Mouse (Mus musculus): ENCODE measurements around the gene Sfxn2. TPM values are rescaled to one million over a fixed set of nuclear protein-coding genes. Genes with fewer than 3 reads are reported as not detected.
A peak's percentile ranks its signal among the peaks of the same experiment; 100 is the strongest.
"Not testable (repeated sequence)": the region's sequence is repeated elsewhere in the genome, so short reads cannot be mapped to it uniquely, and the experiment has no call there.

Sfxn2 gene
- polyA plus RNA-seq, 2 experiments from 2014 or later = 4.3 to 6.9 TPM

- ATAC-seq = no peak
Measured at GRCm38 (mm10) chr19:46547565-46547964, 25.6 kb upstream of the Sfxn2 start.

- no peak for ATAC-seq
Measured at GRCm38 (mm10) chr19:46548110-46548509, 25.1 kb upstream of the Sfxn2 start.

DNA sequence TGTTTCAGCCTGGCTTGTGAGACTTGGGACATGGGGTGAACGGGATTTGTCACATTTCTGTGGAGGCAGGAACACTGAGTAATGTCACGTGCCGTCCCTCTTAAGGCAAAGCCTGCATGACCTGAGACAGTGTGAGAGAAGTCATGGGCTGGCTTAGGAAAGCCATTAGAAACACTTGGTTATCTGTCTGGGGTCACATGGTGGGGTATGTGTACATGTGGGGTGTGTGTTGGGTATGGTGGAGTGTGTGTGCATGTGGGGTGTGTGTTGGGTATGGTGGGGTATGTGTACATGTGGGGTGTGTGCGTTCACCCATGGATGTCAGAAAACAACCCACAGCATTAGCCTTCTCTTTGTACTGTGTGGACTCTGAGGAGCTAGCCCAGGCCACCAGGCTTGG lies 22.8 kb upstream of the Sfxn2 start:
- no peak for ATAC-seq

- ATAC-seq = no peak
Measured at GRCm38 (mm10) chr19:46552496-46552895, 20.7 kb upstream of the Sfxn2 start.

- ATAC-seq = no peak
Measured at GRCm38 (mm10) chr19:46553541-46553955, 19.6 kb upstream of the Sfxn2 start.

DNA sequence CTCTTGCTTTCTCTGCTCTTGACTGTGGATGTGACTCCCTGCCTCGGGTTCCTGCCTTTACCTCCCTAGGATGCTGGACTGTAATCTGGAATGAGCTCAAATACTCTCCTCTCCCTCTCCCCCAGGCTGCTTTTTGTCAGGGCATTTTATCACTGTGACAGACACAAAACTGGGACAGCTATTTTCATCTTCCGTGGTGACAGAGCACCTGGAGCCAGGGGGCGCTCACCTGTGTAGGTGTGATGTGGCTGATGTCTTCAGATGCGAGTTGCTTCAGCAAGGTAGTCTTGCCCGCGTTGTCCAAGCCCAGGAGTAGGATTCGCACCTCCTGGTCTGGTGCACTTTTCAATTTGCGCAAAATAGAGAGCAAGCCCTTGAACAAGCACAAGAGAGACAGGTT lies 15.2 kb upstream of the Sfxn2 start:
- no peak for ATAC-seq

- ATAC-seq = no peak
Measured at GRCm38 (mm10) chr19:46558631-46559030, 14.5 kb upstream of the Sfxn2 start.

GRCm38 (mm10) chr19:46562132-46562531 lies 11.0 kb upstream of the Sfxn2 start:
- no peak for ATAC-seq

DNA sequence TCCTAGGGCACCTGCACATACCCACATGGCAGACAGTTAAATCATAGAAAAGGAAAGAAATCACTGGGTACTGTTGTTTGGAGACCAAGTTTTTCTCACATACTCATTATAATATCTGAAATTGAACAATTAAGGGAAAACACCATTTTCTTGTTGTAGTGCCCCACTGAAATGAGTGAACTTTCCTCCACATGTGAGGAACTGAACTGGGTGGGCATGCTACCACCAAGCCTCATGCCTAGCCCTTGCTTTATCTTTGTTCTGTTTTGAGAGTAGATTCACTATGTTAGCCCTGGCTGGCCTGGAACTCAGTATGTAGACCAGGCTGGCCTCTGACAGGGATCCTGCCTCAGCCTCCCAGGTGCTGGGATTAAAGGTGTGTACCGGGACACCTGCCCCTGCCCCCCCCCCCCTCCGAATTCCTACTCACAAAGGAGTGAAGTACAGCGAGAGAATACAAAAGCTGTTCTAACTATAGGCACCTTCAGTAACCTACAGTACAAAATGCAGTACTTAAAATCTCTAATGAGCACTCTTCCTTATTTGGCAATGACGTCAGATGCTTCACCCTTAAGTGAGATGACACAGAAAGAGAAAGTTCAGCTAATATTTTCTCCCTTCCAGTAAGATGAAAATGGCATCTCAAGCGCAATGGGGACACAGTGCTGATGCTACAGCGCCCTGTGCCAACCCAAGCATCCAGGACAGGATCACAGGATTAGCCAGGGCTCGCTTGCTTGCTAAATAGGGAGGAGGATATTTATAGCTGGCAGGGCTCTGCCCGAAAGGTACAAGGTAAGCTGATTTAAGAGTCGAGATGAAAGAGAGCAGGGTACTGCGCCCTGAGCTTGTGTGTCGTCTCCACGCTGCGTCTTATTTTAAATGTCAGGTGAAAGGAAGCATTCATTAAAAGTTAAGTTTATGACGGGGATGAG lies 10.3 kb upstream of the Sfxn2 start:
- no peak for ATAC-seq

DNA sequence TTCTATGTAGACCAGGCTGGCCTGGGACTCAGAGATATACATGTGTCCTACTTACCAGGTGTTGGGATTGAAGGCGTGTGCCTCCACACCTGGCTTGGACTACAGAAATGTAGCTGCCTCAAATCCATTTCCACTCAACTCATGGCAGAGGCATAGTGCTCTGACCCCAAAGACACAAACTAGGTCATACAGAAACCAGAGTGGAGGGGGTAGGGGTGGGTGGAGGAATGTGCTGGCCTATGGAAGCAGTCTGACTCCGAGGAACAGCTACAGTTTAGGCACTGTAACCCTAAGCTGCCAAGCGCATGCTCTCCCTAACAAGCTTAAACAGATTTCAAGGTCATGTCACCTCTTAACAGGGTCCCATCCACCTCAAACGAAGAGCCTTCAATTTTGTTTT lies 9.6 kb upstream of the Sfxn2 start:
- ATAC-seq = no peak

DNA sequence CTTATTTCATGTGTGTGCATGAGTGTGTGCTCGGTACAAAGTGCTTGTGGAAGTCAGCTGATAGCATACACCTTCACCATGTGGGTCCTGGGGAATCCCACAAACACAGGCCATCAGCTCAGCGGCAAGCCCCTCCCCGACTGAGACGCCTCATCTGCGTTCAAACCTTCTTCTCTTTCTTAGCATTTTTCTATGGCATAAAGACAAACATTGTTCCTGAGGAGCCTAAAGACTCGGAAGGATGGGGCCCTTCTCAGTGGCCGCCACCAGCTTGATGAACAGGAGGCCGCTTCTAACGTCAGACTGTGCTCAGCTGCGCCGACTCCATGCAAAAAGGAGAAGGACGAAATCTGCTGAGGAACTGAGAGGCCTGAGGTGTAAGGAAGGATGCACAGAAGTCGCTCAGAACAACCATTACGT lies 9.1 kb upstream of the Sfxn2 start:
- ATAC-seq = no peak

GRCm38 (mm10) chr19:46571211-46571877 lies 1.8 kb upstream of the Sfxn2 start:
- ATAC-seq = not testable (repeated sequence)

DNA sequence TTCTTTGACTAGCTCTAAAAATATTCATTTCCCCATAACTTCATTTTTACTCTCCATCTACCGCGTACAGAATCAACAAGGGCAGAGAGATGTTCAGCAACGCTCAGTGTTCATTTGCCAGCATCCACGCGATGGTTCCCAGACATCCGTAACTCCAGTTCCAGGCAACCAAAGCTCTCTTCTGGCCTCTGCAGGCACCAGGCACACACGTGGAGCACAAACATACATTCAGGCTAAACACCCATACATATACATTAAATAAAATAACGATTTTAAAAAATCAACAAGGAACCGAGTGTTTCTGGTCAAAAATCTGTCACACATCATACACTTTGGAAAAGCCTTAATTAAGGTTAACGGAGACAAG lies 1.3 kb upstream of the Sfxn2 start:
- no peak for ATAC-seq

DNA sequence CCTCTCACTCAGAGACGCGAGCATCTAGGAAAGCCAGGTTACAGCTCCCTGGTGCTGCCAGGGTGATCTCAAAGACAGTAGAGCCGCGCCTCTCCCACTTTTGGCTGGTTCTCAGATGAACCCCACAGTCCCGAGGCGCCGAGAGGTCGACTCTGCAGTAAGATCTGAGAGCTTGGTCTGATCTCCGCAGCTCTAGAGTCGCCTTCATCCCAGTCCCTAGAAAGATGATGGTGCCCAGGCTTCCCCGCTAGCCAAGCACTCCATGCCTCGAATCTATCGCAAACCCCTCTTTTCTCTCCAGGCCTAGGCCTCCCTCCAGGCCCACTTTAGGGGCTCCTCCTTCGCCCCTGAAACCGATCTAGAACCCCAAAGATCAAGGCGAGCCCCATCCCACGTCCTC lies 617 bp upstream of the Sfxn2 start:
- ATAC-seq = no peak

- ATAC-seq = no peak
Measured at GRCm38 (mm10) chr19:46573990-46574389, 825 bp downstream of the Sfxn2 start.

- ATAC-seq = no peak
Measured at GRCm38 (mm10) chr19:46575196-46575595, 2.0 kb downstream of the Sfxn2 start.

- peak; percentile 57 for ATAC-seq
Measured at GRCm38 (mm10) chr19:46587823-46588508, 14.8 kb downstream of the Sfxn2 start.

DNA sequence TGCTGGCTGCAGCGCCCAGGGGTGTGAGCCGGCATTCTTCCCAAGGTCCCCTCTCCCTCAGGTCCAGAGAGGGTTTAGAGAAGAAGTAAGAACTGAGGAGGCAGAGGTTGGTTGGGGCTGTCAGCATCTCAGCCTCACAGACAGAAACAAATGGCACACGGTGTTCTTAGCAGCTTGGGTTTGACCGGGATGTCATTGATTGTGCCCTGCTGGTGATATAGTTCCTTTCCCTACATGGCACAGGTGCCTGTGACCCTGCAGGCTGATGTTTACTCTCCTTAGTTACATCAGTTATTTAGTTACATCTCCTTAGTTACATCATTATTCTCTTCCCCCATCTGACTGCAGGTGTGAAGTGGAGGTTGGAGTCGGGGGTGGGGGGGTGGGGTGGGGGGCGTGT lies 18.4 kb downstream of the Sfxn2 start:
- no peak for ATAC-seq

DNA sequence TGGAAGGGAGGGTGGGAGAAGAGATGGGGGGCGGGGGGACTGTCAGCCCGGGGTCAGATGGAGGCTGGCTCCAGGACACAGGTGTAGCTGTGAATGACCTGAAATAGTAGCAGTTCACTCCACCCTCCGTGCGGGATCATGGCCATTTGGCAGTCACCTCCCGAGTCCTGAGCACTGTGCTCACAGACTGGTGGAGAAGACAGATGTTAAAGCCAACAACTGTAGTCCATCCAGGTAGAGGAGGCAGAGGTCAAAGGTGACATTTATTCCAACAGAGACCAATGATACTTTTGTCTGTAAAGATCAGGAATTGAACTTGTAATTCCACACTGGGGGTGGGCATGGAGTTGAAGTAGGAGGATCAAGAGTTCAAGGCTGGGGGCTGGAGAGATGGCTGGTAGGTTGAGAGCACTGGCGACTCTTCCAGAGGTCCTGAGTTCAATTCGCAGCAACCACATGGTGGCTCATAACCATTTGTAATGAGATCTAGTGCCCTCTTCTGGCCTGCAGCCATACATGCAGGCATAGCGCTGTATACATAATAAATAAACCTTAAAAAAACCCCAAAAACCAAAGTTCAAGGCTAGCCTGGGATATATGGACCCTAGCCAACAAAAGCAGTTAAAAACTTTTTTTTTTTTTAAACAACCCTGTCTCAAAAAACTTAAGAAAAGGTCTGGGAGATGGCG lies 19.7 kb downstream of the Sfxn2 start:
- ATAC-seq = no peak

DNA sequence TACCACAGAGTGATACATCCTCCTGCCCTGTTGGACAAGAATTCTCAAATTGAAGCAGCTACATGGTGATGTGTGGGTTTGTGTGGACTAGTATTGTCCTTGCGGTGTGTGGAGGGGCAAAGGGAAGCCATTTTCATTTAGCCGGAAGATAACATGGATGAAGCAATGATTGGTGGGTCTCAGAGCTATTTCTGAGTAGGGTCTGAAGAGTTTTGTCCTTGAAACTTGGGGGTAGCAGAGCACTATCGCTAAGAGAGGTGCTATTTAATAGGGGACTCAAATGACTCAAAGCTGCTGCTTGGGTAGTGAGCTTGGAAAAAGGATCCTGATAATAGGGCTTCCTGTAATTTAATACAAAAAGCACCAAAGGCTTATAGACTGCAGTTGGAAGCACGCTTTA lies 25.0 kb downstream of the Sfxn2 start:
- no peak for ATAC-seq

- peak; percentile 99 for ATAC-seq
Measured at GRCm38 (mm10) chr19:46598720-46599252, 25.6 kb downstream of the Sfxn2 start, which contains the start of gene Wbp1l. Wbp1l (plus strand) TSS chr19:46599084.

All from activated CD4-positive, CD25-positive, alpha-beta regulatory T cell, adult 4 months (primary cell).